Mouse (Mus musculus) heart, adult 2 months (tissue): ENCODE data around the gene Dlg4. TPM values are rescaled to one million over a fixed set of nuclear protein-coding genes. Genes with fewer than 3 reads are reported as not detected.
"Not testable (repeated sequence)": the region's sequence is repeated elsewhere in the genome, so short reads cannot be mapped to it uniquely, and the experiment has no call there.

Source experiments
- DNase-seq, 2 experiments: peaks; one replicate each; pipeline ENCODE4 v3.0.0; 2021
- H3K27ac ChIP-seq: fragments of 200-600 bp; 2 replicates; pipeline ENCODE4 v1.8.1; 2022
- H3K27me3 ChIP-seq: fragments of 200-500 bp; 2 replicates; pipeline ENCODE4 v1.6.1; 2012; ENCODE audit warnings: mild to moderate bottlenecking, low read length, inconsistent platforms, mixed read lengths; ENCODE audit not compliant: control insufficient read depth, insufficient read depth
- H3K36me3 ChIP-seq: fragments of 200-500 bp; 2 replicates; pipeline ENCODE4 v1.6.1; 2012; ENCODE audit warnings: low read length, inconsistent platforms; ENCODE audit not compliant: control insufficient read depth, insufficient read depth
- H3K4me1 ChIP-seq: fragments of 200-500 bp; 2 replicates; pipeline ENCODE4 v1.6.1; 2011; ENCODE audit warnings: low read length; ENCODE audit not compliant: control insufficient read depth, insufficient read depth
- H3K4me3 ChIP-seq: fragments of 200-600 bp; 2 replicates; pipeline ENCODE4 v1.8.1; 2022
- H3K79me2 ChIP-seq: fragments of 200-500 bp; replicated peaks from 2 replicates; pipeline ENCODE4 v1.6.1; 2012; ENCODE audit warnings: mild to moderate bottlenecking, inconsistent platforms, low read length, moderate library complexity, mixed read lengths; ENCODE audit not compliant: control insufficient read depth, insufficient read depth
- H3K9ac ChIP-seq: fragments of 200-500 bp; 2 replicates; pipeline ENCODE4 v1.6.1; 2012; ENCODE audit warnings: low read depth, mild to moderate bottlenecking, control low read depth, inconsistent platforms, low read length, mixed read lengths
- CTCF ChIP-seq: fragments of 200-600 bp; IDR thresholded peaks from 2 replicates; pipeline ENCODE4 v1.8.1; 2022; ENCODE audit warnings: antibody characterized with exemption, mild to moderate bottlenecking, moderate library complexity
- EP300 ChIP-seq: fragments of 200-500 bp; IDR thresholded peaks from 2 replicates; pipeline ENCODE4 v1.6.1; 2011; ENCODE audit warnings: low read depth, low read length, control low read depth; ENCODE audit not compliant: insufficient read depth
- POLR2A ChIP-seq: fragments of 200-500 bp; IDR thresholded peaks from 2 replicates; pipeline ENCODE4 v1.6.1; 2011; ENCODE audit warnings: mild to moderate bottlenecking, low read depth, low read length, control low read depth; ENCODE audit not compliant: insufficient read depth
- WGBS: fragments of 180-500 bp; shearing (Covaris S2); methylation state at CpG from one replicate; pipeline ENCODE4 v1.1.7; 2018; 5-methylcytosine and 5-hydroxymethylcytosine counted together
- intact Hi-C: fragments of 180-260 bp; cut with DNase I; formaldehyde crosslinking; loops from one replicate; pipeline ENCODE4 v1.15.1; 2025
- polyA plus RNA-seq: library from polyadenylated mRNA; depleted of rRNA; stranded (reverse); fragments of >200 nt; gene quantifications from 2 replicates; pipeline ENCODE4 v1.2.3, GENCODE M21; 2012
- total RNA-seq, 2 experiments: library from RNA; stranded (reverse); gene quantifications; 2 replicates each; pipeline ENCODE4 v1.2.3; 2021

The Dlg4 gene
- total and polyA plus RNA-seq, 3 experiments: 5.2 to 6.9 (median 5.7) TPM

GRCm38 (mm10) chr11:70066701-70067100 is 50.0 kb downstream of the Dlg4 start:
- H3K79me2 ChIP-seq: no peaks in the 10 kb centered on the region
- no peaks in the 10 kb centered on the region for H3K27me3 ChIP-seq
- H3K4me1 ChIP-seq: no peaks in the 10 kb centered on the region
- no peaks in the 10 kb centered on the region for H3K36me3 ChIP-seq
- WGBS: 38% methylated on average over 4 of the region's 4 CpGs
- no peak overlapping the region for H3K27ac ChIP-seq
- no peak for DNase-seq
- TF ChIP-seq CTCF: no peak
- H3K9ac ChIP-seq: no peak overlapping the region
- no peak overlapping the region for H3K4me3 ChIP-seq
- intact Hi-C loops: no loop called here

DNA sequence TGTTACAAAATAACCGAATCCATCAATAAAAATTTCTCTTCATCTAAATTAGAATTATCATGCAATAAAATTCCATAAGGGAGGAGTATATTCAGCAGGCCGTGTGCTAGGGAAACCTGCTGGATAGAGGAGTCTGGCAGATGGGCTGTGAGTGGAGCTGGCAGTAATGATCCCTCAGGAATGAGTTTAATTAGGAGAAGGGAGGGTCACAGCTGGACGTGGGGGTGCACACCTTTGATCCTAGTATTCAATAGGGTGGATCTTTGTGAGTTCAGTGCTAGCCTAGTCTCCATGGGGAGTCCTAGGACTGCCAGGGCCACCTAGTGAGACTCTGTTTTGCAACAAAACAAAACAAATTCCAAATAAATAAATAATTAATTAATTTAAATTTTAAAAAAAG is 51.5 kb downstream of the Dlg4 start:
- intact Hi-C loops: no loop called here
- Histone ChIP-seq H3K4me1 (no peaks in the 10 kb centered on the region), H3K27ac (no peak overlapping the region), H3K9ac (no peak overlapping the region), H3K36me3 (no peaks in the 10 kb centered on the region), H3K79me2 (no peaks in the 10 kb centered on the region), H3K27me3 (no peaks in the 10 kb centered on the region), H3K4me3 (no peak overlapping the region)
- no peak for DNase-seq
- TF ChIP-seq CTCF: no peak
- no peak for TF ChIP-seq EP300
- TF ChIP-seq POLR2A: no peak
- WGBS: 62% methylated on average over 3 of the region's 3 CpGs

- 70% methylated on average over 6 of the region's 6 CpGs for WGBS
- Histone ChIP-seq H3K36me3 (no peaks in the 10 kb centered on the region), H3K4me1 (peaks cover 1% of the 10 kb centered on the region), H3K79me2 (no peaks in the 10 kb centered on the region), H3K9ac (no peak overlapping the region), H3K27me3 (no peaks in the 10 kb centered on the region), H3K27ac (no peak overlapping the region), H3K4me3 (no peak overlapping the region)
- no peak for DNase-seq
- TF ChIP-seq EP300 (no peak), POLR2A (no peak), CTCF (no peak)
- intact Hi-C loops: no loop called here
Measured at GRCm38 (mm10) chr11:70070057-70070456, 53.3 kb downstream of the Dlg4 start.

DNA sequence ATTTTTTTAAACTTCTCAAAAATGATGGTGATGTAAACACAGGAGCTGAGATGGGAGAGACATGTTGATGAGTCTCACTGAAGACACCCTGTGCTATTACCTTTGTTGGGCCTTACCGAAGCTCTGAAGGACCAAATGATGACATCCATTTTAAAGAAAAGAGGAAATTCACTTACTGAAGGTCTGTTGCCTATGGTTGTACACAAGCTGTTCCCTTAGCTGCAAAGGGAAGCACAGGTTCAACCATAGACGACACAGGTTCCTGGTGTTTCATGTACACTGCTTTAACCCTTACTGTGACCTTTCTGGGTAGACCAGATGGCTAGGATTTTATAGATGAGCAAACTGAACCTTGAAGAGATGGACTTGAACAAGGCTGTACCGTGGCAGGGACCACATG is 53.9 kb downstream of the Dlg4 start:
- DNase-seq, H3K27ac ChIP-seq, H3K27me3 ChIP-seq, H3K4me1 ChIP-seq, H3K4me3 ChIP-seq, H3K9ac ChIP-seq, H3K79me2 ChIP-seq, H3K36me3 ChIP-seq, intact Hi-C loops: not testable (repeated sequence)
- WGBS: 68% methylated on average over 3 of the region's 3 CpGs

DNA sequence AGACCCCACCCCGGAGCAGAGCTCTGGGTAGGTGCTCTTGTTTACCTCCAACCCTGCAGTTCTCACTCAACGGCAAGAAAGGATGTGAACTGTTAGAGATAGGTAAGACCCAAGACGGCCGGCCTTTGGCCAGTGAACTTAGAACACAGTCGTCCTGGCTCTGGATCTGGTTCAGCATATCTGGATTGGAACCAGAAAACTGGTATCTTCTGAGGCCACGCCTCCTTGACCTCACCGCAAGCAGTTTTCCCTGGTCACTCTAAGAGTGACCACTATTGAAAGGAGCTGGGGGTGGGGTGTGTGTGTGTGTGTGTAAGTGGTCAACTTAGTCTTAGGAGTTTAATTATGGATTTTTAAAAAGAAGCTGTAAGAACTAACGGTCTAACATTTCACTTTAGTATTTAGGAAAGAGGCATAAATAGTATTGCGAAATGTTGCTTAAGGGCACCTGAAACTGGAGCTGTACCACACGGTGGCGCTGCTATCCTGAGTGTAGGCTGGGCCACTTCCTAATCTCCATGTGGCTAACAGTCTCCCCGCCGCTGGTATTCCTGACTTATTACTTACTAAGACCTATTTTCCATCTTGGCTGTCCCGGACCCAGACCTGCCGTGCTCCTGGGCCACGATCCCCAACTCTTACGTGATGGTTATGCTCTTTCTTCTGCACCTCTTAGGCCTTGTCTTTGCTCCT is 57.8 kb downstream of the Dlg4 start:
- TF ChIP-seq CTCF (peak; percentile 87), POLR2A (no peak), EP300 (peak; percentile 84; the same call in 1 of the 2 replicates)
- H3K27ac ChIP-seq: no peak overlapping the region
- peak; percentile 74 to 85 for DNase-seq
- H3K4me3 ChIP-seq: no peak overlapping the region
- no peaks in the 10 kb centered on the region for H3K36me3 ChIP-seq
- H3K79me2 ChIP-seq: no peaks in the 10 kb centered on the region
- intact Hi-C loops: loop anchor here (1.0 kb wide), 1 partner anchor 138 kb away; the partner anchor contains the start of gene Slc16a11
- no peaks in the 10 kb centered on the region for H3K27me3 ChIP-seq
- peaks cover 1% of the 10 kb centered on the region for H3K4me1 ChIP-seq
- WGBS: 30% methylated on average over 17 of the region's 17 CpGs
- H3K9ac ChIP-seq: no peak overlapping the region

GRCm38 (mm10) chr11:70075581-70075980 is 58.8 kb downstream of the Dlg4 start:
- intact Hi-C loops: no loop called here
- Histone ChIP-seq H3K79me2 (no peaks in the 10 kb centered on the region), H3K9ac (no peak overlapping the region), H3K36me3 (no peaks in the 10 kb centered on the region), H3K4me1 (peaks cover 1% of the 10 kb centered on the region), H3K27me3 (no peaks in the 10 kb centered on the region), H3K27ac (no peak overlapping the region), H3K4me3 (no peak overlapping the region)
- no peak for DNase-seq
- 79% methylated on average over 6 of the region's 6 CpGs for WGBS
- TF ChIP-seq POLR2A (no peak), EP300 (no peak), CTCF (no peak)

- no peak overlapping the region for H3K9ac ChIP-seq
- H3K79me2 ChIP-seq: no peaks in the 10 kb centered on the region
- DNase-seq: no peak
- H3K27me3 ChIP-seq: no peaks in the 10 kb centered on the region
- no peak overlapping the region for H3K27ac ChIP-seq
- H3K36me3 ChIP-seq: no peaks in the 10 kb centered on the region
- peaks cover 1% of the 10 kb centered on the region for H3K4me1 ChIP-seq
- 49% methylated on average over 2 of the region's 3 CpGs for WGBS
- TF ChIP-seq CTCF (no peak), EP300 (no peak), POLR2A (no peak)
- no peak overlapping the region for H3K4me3 ChIP-seq
- intact Hi-C loops: no loop called here
Measured at GRCm38 (mm10) chr11:70077441-70077840, 60.7 kb downstream of the Dlg4 start.
